Mouse (Mus musculus) ES-Bruce4 (cell line): ENCODE data around the gene Tmem116. TPM values are rescaled to one million over a fixed set of nuclear protein-coding genes. Genes with fewer than 3 reads are reported as not detected.

Source experiments
- H3K27ac ChIP-seq: 2 replicates; pipeline ENCODE4 v1.5.1; 2012; ENCODE audit warnings: low read length, inconsistent platforms; ENCODE audit not compliant: insufficient read depth
- H3K27me3 ChIP-seq: 2 replicates; pipeline ENCODE4 v1.6.1; 2012; ENCODE audit warnings: mild to moderate bottlenecking, low read length, inconsistent platforms; ENCODE audit not compliant: control insufficient read depth, poor library complexity, insufficient read depth, severe bottlenecking
- H3K36me3 ChIP-seq: 2 replicates; pipeline ENCODE4 v1.6.1; 2012; ENCODE audit warnings: inconsistent platforms, mild to moderate bottlenecking, low read length, moderate library complexity; ENCODE audit not compliant: control insufficient read depth, poor library complexity, insufficient read depth, severe bottlenecking
- H3K4me1 ChIP-seq: one replicate; pipeline ENCODE4 v1.8.1; 2011; ENCODE audit warnings: low read length; ENCODE audit not compliant: control insufficient read depth, insufficient read depth
- H3K4me3 ChIP-seq: 2 replicates; pipeline ENCODE4 v1.5.1; 2011; ENCODE audit warnings: low read depth, mild to moderate bottlenecking, low read length
- H3K9ac ChIP-seq: 2 replicates; pipeline ENCODE4 v1.6.1; 2012; ENCODE audit warnings: low read depth, mild to moderate bottlenecking, inconsistent platforms; ENCODE audit not compliant: poor library complexity, severe bottlenecking
- H3K9me3 ChIP-seq: replicated peaks from 2 replicates; pipeline ENCODE4 v1.6.1; 2012; ENCODE audit warnings: mild to moderate bottlenecking, low read length, inconsistent platforms; ENCODE audit not compliant: control insufficient read depth, poor library complexity, insufficient read depth, severe bottlenecking
- CTCF ChIP-seq: IDR thresholded peaks from one replicate; pipeline ENCODE4 v1.8.1; 2011; ENCODE audit warnings: low read depth, low read length
- EP300 ChIP-seq: IDR thresholded peaks from 2 replicates; pipeline ENCODE4 v1.6.1; 2011; ENCODE audit warnings: low read depth, low read length; ENCODE audit not compliant: insufficient read depth
- POLR2A ChIP-seq: IDR thresholded peaks from one replicate; pipeline ENCODE4 v1.8.1; 2011; ENCODE audit warnings: low read length; ENCODE audit not compliant: insufficient read depth
- polyA plus RNA-seq: library from polyadenylated mRNA; stranded (reverse); fragments of >200 nt; gene quantifications from 2 replicates; pipeline ENCODE4 v1.2.4, GENCODE M21; 2011; ENCODE audit warnings: low read depth; ENCODE audit not compliant: missing spikeins, insufficient read depth, insufficient read length

Gene Tmem116
- polyA plus RNA-seq, 1 experiment, result 7.8 TPM

DNA sequence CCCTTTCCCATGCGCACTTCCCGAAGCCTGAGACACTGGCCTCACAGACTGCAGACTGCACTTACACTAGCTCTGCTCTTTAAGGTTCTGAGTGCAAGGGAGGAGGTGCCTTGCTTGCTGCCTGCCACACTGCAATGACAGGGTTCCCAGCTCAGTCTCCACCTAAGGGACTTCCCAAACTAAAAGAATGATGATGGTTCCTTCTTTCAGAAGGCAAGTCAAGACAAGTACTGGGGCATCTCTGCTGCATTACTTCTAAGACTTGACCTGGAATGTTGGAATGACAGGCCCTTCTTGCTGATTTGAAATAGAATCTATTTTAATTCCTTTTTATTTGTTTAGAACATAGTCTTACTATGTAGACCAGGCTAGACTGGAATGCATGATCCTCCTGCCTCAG, 85.9 kb downstream of the Tmem116 start:
- H3K36me3 ChIP-seq, result peaks cover 16% of the 10 kb centered on the region
- H3K9me3 ChIP-seq, result no peaks in the 10 kb centered on the region
- no peaks in the 10 kb centered on the region for H3K27me3 ChIP-seq
- TF ChIP-seq CTCF (no peak), POLR2A (no peak), EP300 (no peak)
- peaks cover 4% of the 10 kb centered on the region for H3K4me1 ChIP-seq
- peak overlapping the region; percentile 86 for H3K27ac ChIP-seq
- H3K4me3 ChIP-seq, result no peak overlapping the region
- peak overlapping the region; percentile 1; the same call in 1 of the 2 replicates for H3K9ac ChIP-seq

DNA sequence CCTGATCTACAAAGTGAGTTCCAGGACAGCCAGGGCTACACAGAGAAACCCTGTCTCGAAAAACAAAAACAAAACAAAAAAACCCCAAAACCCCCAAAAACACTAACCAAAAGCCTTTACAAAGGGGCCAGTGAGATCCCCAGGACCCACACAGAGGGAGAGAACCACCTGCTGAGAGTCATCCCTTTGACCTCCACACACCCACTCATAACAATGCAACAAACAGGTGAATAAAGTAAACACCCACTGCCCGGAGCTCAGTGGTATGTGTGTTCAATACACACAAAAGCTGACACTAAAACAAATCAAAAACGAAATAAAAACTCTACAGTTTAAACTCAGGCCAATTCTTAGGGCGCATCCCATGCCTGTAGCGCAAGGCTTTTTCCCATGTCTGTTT, 88.4 kb downstream of the Tmem116 start:
- TF ChIP-seq EP300 (no peak), CTCF (no peak), POLR2A (no peak)
- Histone ChIP-seq H3K9ac (no peak overlapping the region), H3K36me3 (peaks cover 6% of the 10 kb centered on the region), H3K4me3 (no peak overlapping the region), H3K9me3 (no peaks in the 10 kb centered on the region), H3K27ac (no peak overlapping the region), H3K4me1 (peaks cover 4% of the 10 kb centered on the region), H3K27me3 (no peaks in the 10 kb centered on the region)

DNA sequence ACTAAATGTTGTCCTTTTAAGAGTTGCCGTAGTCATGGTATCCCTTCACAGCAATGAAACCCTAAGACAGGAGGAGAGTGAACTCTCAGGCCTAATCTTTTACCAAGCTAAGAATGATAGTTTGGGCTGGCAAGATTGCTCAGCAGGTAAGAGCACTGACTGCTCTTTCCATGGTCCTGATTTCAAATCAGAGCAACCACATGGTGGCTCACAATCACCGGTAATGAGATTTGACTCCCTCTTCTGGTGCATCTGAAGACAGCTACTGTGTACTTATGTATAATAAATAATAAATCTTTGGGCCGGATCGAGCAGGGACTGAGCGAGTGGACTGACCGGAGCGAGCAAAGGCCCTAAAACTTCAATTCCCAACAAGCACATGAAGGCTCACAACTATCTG, 89.5 kb downstream of the Tmem116 start:
- H3K27ac ChIP-seq, result no peak overlapping the region
- peaks cover 4% of the 10 kb centered on the region for H3K4me1 ChIP-seq
- H3K4me3 ChIP-seq, result no peak overlapping the region
- no peak overlapping the region for H3K9ac ChIP-seq
- peaks cover 6% of the 10 kb centered on the region; the same call in 1 of the 2 replicates for H3K36me3 ChIP-seq
- H3K27me3 ChIP-seq, result no peaks in the 10 kb centered on the region
- H3K9me3 ChIP-seq, result no peaks in the 10 kb centered on the region
- no peak for TF ChIP-seq CTCF
- TF ChIP-seq POLR2A, result no peak
- no peak for TF ChIP-seq EP300

DNA sequence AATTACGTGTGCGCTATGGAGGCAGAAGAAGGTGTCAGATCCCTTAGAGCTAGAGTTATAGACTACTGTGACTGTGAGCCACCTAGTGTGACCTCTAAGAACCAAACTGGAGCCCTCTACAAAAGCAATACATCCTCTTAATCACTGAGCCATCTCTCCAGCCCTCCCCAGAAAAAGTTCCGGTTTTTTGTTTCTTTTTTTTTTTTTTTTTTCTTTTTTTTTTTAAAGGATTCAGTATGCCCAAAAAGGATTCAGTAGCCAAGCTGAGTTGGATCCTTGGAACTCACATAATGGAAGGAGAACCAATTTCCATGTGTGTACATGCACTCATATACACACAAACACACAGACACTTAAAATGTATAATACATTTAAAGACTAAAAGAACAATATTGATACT, 91.7 kb downstream of the Tmem116 start:
- no peak for TF ChIP-seq EP300
- no peak for TF ChIP-seq POLR2A

DNA sequence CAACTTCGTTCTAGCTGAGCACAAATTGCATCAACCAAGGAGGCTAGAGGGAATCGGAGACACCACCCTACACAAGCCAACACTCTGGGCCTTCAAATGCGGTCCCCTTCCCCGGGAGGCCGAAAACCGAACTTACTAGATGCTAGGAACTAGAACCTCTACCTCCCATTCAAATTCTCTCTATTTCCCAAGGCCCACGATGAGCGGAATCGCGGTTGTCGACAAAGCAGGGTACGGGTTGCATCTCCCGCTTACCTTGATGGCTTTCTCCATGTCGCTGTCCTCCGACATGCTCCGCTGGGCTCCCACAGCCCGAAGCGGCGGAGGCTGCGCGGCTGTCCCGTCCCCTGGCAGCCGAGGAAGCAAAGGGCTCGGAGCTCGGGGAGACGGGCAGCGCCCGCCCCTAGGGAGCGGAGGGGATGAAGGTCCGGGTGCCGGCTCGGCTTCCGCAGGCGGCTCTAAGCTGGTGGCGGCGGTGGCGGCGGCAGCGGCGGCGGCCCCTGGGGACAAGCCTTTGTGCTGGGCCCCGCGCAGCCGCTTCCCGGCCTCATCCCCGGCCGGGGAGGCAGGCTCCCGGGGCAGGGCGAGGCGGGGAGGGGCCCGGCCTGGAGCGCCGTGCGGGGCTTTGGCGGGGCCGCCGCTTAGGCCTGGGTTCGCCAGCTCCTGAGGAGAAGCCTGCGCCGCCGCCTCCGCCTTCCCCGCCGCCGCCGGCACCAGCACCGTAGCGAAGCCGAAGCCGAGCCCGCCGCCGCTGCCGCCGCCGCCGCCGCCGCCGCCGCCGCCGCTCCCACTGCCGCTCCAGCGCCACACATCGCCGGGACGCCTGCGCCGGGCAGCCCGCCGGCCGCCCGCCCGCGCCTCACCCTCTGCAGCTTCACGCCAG, 93.5 kb downstream of the Tmem116 start, which contains the start of the genes Adam1a and Gm42878:
Gene Adam1a, minus strand, starts transcription at position 573 of the 883 bp plus-strand sequence.
Gene Gm42878, minus strand, starts transcription at position 573 of the 883 bp plus-strand sequence.
- peak within 1 kb of the TSS; percentile 97 for H3K4me3 ChIP-seq
- no peaks in the 10 kb centered on the region for H3K4me1 ChIP-seq
- no peaks in the 10 kb centered on the region for H3K27me3 ChIP-seq
- no peaks in the 10 kb centered on the region for H3K9me3 ChIP-seq
- TF ChIP-seq CTCF, result no peak
- TF ChIP-seq POLR2A, result no peak
- no peak for TF ChIP-seq EP300
- H3K9ac ChIP-seq, result peak within 1 kb of the TSS; percentile 94
- 0 out of 2 replicates have a peak within 1 kb of the TSS, but pooled peaks have one; percentile 5 for H3K27ac ChIP-seq
- no peaks in the 10 kb centered on the region for H3K36me3 ChIP-seq

More for the DNA sequence above, 91.7 kb downstream of the Tmem116 start:
- H3K9me3 ChIP-seq, result no peaks in the 10 kb centered on the region
- H3K27ac ChIP-seq, result no peak overlapping the region
- no peak overlapping the region for H3K9ac ChIP-seq
- H3K4me1 ChIP-seq, result peaks cover 1% of the 10 kb centered on the region
- H3K4me3 ChIP-seq, result no peak overlapping the region
- 0 out of 2 replicates have a peak, but pooled peaks cover under 1% of the 10 kb centered on the region for H3K36me3 ChIP-seq
- no peaks in the 10 kb centered on the region for H3K27me3 ChIP-seq
